Mouse (Mus musculus) neural tube, embryonic 13.5 days (tissue): ENCODE measurements at regions not wholly inside any gene's neighbourhood (a gene's known extent, or its start where the extent isn't known, plus 50 kb on each side); places are given as distances from the start of the nearest gene placed in this dataset.

ENCODE experiments used
- ATAC-seq: fragments of 200-750 bp; cut with Nextera tagmentation; 2 replicates; pipeline ENCODE4 v1.8.0; 2017; ENCODE audit warnings: low read depth, mild to moderate bottlenecking, moderate TSS enrichment, moderate library complexity
- H3K27ac ChIP-seq: fragments of 300-500 bp; sonication (generic); replicated peaks from 2 replicates; pipeline ENCODE4 v1.5.1; 2015; ENCODE audit warnings: moderate library complexity, mild to moderate bottlenecking, inconsistent platforms
- H3K27me3 ChIP-seq: fragments of 300-500 bp; sonication (generic); 2 replicates; pipeline ENCODE4 v1.6.1; 2015; ENCODE audit warnings: mild to moderate bottlenecking, inconsistent platforms
- H3K36me3 ChIP-seq: fragments of 300-500 bp; sonication (generic); 2 replicates; pipeline ENCODE4 v1.6.1; 2015; ENCODE audit warnings: mild to moderate bottlenecking, inconsistent platforms
- H3K4me1 ChIP-seq: fragments of 300-500 bp; sonication (generic); replicated peaks from 2 replicates; pipeline ENCODE4 v1.6.1; 2015; ENCODE audit warnings: inconsistent platforms
- H3K4me2 ChIP-seq: fragments of 300-500 bp; sonication (generic); 2 replicates; pipeline ENCODE4 v1.6.1; 2015; ENCODE audit warnings: inconsistent platforms, mild to moderate bottlenecking, moderate library complexity
- H3K4me3 ChIP-seq: fragments of 300-500 bp; sonication (generic); 2 replicates; pipeline ENCODE4 v1.5.1; 2015; ENCODE audit warnings: mild to moderate bottlenecking, inconsistent platforms
- H3K9ac ChIP-seq: fragments of 300-500 bp; sonication (generic); 2 replicates; pipeline ENCODE4 v1.6.1; 2015; ENCODE audit warnings: moderate library complexity, mild to moderate bottlenecking, inconsistent platforms
- H3K9me3 ChIP-seq: fragments of 300-500 bp; sonication (generic); 2 replicates; pipeline ENCODE4 v1.6.1; 2016; ENCODE audit warnings: inconsistent platforms
- WGBS: fragments of 180-500 bp; shearing (Covaris S2); methylation state at CpG from one replicate; pipeline ENCODE4 v1.1.7; 2015; 5-methylcytosine and 5-hydroxymethylcytosine counted together

- Histone ChIP-seq H3K27ac (no peak overlapping the region), H3K4me2 (no peak overlapping the region), H3K9ac (no peak overlapping the region), H3K4me3 (no peak overlapping the region), H3K9me3 (no peaks in the 10 kb centered on the region), H3K4me1 (peaks cover 12% of the 10 kb centered on the region), H3K27me3 (peaks cover 35% of the 10 kb centered on the region), H3K36me3 (no peaks in the 10 kb centered on the region)
- 83% methylated on average over 6 of the region's 6 CpGs for WGBS
- ATAC-seq, result no peak
Measured at GRCm38 (mm10) chr8:84336376-84336775, 51.9 kb upstream of the Cacna1a start.

- Histone ChIP-seq H3K36me3 (no peaks in the 10 kb centered on the region), H3K9me3 (no peaks in the 10 kb centered on the region), H3K4me3 (no peak overlapping the region), H3K9ac (no peak overlapping the region), H3K27me3 (peaks cover 25% of the 10 kb centered on the region), H3K27ac (0 out of 2 replicates have a peak overlapping the region, but pooled peaks have one; percentile 25), H3K4me2 (no peak overlapping the region), H3K4me1 (peaks cover 10% of the 10 kb centered on the region)
- WGBS, result 61% methylated on average over 5 of the region's 5 CpGs
- peak; percentile 59; the same call in 1 of the 2 replicates for ATAC-seq
Measured at GRCm38 (mm10) chr8:84334333-84334732, 53.9 kb upstream of the Cacna1a start.

DNA sequence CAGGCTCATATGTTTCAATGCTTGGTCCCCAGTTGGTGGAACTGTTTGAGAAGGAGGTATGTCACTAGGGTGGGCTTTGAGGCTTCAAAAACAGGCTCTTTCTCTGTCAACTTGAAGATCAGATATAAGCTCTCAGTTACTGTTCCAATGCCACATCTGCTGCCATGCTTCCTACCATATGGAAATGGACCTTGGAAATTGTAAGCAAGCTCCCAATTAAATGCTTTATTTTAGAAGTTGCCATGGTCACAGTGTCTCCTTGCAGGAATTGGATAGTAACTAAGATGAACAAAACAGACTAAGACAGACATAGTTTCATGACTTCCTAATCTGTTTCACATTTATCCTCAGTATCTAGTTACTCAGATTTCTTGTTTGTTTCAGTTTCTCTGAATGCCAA is 56.7 kb upstream of the Cacna1a start:
- H3K4me1 ChIP-seq, result no peaks in the 10 kb centered on the region
- no peaks in the 10 kb centered on the region for H3K36me3 ChIP-seq
- no peak overlapping the region for H3K27ac ChIP-seq
- no peak overlapping the region for H3K4me2 ChIP-seq
- H3K27me3 ChIP-seq, result no peaks in the 10 kb centered on the region; the same call in 1 of the 2 replicates
- no peak overlapping the region for H3K4me3 ChIP-seq
- H3K9ac ChIP-seq, result no peak overlapping the region
- no peak for ATAC-seq
- H3K9me3 ChIP-seq, result no peaks in the 10 kb centered on the region

DNA sequence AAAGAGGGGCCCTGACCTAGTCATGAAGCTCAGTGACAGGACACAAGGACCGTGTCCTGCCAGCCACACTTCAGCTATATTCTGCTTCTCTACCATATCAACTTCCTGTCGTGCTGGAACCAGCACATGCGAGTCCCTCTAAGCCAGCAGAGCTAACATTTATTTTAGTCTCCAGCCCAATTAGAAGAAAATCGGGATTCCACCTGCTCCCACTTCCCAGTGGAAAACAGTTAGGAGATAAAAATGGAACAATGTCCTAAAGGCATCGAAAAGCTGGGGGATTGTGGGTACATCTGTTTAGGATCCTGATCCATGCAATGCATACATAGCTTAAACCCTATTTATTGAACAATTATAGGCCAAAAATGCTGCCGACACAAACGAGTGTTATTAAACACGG is 58.7 kb upstream of the Cacna1a start:
- Histone ChIP-seq H3K4me1 (no peaks in the 10 kb centered on the region), H3K4me2 (no peak overlapping the region), H3K4me3 (no peak overlapping the region), H3K9ac (no peak overlapping the region), H3K9me3 (no peaks in the 10 kb centered on the region), H3K27me3 (no peaks in the 10 kb centered on the region), H3K36me3 (no peaks in the 10 kb centered on the region), H3K27ac (no peak overlapping the region)
- no peak for ATAC-seq
- 64% methylated on average over 8 of the region's 8 CpGs for WGBS

DNA sequence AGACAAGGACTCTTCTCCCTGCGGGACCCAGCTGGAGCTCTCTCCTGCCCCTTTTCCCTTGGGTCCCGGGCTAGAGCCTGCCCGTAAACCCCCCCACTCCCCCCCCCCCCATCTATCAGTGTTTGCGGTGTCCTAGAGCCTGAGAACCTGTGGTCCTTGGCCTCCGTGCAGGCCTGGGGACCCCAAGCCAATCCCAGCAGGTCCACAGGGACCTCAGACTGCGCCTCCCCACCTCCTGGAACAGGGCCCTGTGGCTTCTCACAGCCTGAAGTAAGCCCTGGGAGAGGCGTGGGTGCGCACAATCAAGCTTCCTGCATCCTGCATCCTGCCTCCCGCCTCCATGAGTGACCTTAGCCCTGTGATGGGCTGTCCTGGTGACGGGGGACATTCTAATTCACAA is 52.6 kb upstream of the Ccdc130 start:
- Histone ChIP-seq H3K27me3 (no peaks in the 10 kb centered on the region), H3K27ac (no peak overlapping the region), H3K4me3 (no peak overlapping the region), H3K9ac (no peak overlapping the region), H3K4me1 (no peaks in the 10 kb centered on the region), H3K4me2 (no peak overlapping the region), H3K9me3 (no peaks in the 10 kb centered on the region), H3K36me3 (no peaks in the 10 kb centered on the region)
- 74% methylated on average over 9 of the region's 10 CpGs for whole genome bisulfite sequencing
- ATAC-seq, result no peak

DNA sequence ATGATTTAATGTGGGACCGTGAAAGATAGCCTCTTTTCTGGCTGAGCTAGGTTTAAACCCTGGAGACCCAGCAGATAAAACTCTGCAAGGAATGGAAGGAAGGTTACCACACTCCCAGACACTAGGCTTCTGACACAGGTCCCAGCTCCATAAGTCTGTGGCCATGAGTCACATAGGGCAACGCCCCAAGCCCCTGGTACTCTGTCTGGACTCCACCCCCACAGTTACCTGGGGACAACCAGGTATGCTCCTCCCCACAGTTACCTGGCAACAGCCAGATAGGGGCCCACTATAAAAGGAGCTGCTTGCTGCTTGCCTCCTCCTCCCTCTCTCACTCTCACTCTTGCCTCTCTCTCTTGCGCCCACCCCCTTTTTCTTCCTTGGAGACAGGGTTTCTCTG is 51.7 kb upstream of the Ccdc130 start:
- H3K36me3 ChIP-seq, result no peaks in the 10 kb centered on the region
- H3K4me2 ChIP-seq, result no peak overlapping the region
- no peaks in the 10 kb centered on the region for H3K9me3 ChIP-seq
- no peak for ATAC-seq
- no peak overlapping the region for H3K9ac ChIP-seq
- 76% methylated on average over 3 of the region's 3 CpGs for WGBS
- no peak overlapping the region for H3K27ac ChIP-seq
- no peaks in the 10 kb centered on the region for H3K27me3 ChIP-seq
- H3K4me1 ChIP-seq, result peaks cover 4% of the 10 kb centered on the region
- no peak overlapping the region for H3K4me3 ChIP-seq
